Mouse (Mus musculus): ENCODE measurements around the gene R3hdm4. TPM values are rescaled to one million over a fixed set of nuclear protein-coding genes. Genes with fewer than 3 reads are reported as not detected.

R3hdm4 gene
- polyA plus RNA-seq, 1 experiment from 2014 or later, result 293 TPM

DNA sequence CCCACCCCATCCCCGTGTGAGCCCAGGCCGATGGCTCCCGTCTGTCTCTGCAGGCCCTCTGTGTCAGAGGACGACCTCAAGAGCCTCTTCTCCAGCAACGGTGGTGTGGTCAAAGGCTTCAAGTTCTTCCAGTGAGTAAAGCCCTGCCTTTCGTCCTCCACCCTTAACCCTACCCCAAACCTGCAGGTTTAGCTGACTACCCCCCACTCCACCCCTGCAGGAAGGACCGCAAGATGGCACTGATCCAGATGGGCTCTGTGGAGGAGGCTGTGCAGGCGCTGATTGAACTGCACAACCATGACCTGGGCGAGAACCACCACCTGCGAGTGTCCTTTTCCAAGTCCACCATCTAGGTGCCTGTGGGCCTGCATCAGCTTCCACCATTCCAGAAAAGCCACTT, 58.1 kb downstream of the R3hdm4 start:
- Histone ChIP-seq H3K4me2 (ENCODE audit: low read length) (no peak overlapping the region), H3K27ac (ENCODE audit: low read length) (no peak overlapping the region), H3K9me3 (replicated peaks; ENCODE audit: control insufficient read depth, low read length, poor library complexity, severe bottlenecking) (no peaks in the 10 kb centered on the region), H3K36me3 (ENCODE audit: control insufficient read depth, insufficient read depth, low read length) (peaks cover 59% of the 10 kb centered on the region), H3K9ac (ENCODE audit: low read depth, low read length) (no peak overlapping the region), H3K4me3 (ENCODE audit: low read depth, low read length) (no peak overlapping the region), H3K27me3 (ENCODE audit: control insufficient read depth, insufficient read depth, low read depth, low read length) (no peaks in the 10 kb centered on the region), H3K4me1 (ENCODE audit: control insufficient read depth, insufficient read depth, low read length) (peaks cover 11% of the 10 kb centered on the region)
- WGBS, result 75% methylated on average over 10 of the region's 10 CpGs
- ATAC-seq, result no peak

DNA sequence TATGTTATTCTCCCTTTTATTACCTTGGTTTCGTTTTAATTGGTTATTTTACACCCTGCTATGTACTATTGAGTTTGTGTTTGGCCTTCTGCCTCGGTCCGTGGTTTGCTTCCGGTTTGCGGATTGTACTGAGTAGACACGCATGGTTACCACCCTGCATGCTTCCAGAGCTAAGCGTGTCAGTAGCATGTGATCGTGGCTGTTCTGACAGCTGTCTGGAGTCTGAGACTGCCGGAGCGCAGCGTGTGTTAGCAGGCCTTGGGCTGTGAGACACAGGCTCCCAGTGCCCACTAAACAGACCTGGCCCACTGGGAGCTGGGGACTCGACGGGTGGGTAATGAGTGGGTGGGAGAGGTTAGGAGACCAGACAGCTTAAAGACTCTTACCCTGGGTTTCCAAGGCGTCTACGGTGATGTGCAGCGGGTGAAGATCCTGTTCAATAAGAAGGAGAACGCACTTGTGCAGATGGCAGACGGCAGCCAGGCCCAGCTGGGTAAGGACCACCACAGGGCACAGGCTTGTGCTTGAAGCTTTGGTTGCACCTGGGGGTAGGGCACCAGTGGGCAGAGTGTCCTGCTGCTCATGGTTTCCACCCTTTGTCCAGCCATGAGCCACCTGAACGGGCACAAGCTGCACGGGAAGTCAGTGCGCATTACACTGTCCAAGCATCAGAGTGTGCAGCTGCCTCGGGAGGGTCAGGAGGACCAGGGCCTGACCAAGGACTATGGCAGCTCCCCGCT, 58.8 kb downstream of the R3hdm4 start:
- no peak for ATAC-seq
- 79% methylated on average over 23 of the region's 23 CpGs for WGBS
- Histone ChIP-seq H3K27me3 (ENCODE audit: control insufficient read depth, insufficient read depth, low read depth, low read length) (no peaks in the 10 kb centered on the region), H3K4me3 (ENCODE audit: low read depth, low read length) (no peak overlapping the region), H3K27ac (ENCODE audit: low read length) (no peak overlapping the region), H3K9ac (ENCODE audit: low read depth, low read length) (no peak overlapping the region), H3K36me3 (ENCODE audit: control insufficient read depth, insufficient read depth, low read length) (peaks cover 57% of the 10 kb centered on the region), H3K4me2 (ENCODE audit: low read length) (no peak overlapping the region), H3K9me3 (replicated peaks; ENCODE audit: control insufficient read depth, low read length, poor library complexity, severe bottlenecking) (no peaks in the 10 kb centered on the region), H3K4me1 (ENCODE audit: control insufficient read depth, insufficient read depth, low read length) (peaks cover 15% of the 10 kb centered on the region)

DNA sequence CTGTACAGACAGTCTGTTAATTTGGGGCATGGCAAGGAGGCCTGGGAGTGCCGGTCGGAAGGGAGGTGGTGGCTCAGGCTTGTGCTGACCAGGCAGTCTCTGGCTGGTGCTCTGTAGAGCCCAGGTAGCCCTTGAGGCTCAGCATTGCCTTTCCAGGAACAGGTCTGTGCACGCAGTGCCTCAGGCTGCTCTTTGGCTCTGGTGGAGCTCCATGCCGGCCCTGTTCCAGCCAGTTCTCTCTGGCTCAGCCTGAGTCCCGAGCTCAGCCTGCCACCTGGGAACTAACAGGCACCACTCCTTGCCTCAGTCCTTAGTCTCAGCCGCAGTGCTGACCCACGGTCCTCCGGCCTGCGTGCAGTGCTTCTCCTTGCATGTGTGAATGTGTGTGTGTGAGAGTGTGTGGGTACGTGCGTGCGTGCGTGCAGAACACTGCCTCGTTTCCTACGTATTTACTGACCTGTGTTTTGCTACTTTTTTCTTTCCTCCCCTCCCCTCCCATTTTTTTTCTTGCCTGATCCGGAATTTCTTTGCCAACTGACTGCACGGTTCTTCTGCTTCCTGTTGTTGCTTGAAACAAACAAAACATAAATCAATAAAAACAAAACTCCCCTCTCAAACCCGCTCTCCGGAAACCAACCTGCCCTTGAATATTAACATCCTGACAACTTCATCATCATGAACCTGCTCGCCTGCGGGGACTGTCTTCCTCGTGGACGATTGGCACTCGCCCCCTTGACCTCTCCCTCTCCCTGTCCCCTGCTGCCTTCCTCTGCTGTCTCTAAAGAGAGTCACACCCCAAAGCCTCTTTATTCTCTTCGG, 59.6 kb downstream of the R3hdm4 start:
- ATAC-seq, result no peak
- Histone ChIP-seq H3K36me3 (ENCODE audit: control insufficient read depth, insufficient read depth, low read length) (peaks cover 49% of the 10 kb centered on the region), H3K4me3 (ENCODE audit: low read depth, low read length) (no peak overlapping the region), H3K9ac (ENCODE audit: low read depth, low read length) (no peak overlapping the region), H3K27me3 (ENCODE audit: control insufficient read depth, insufficient read depth, low read depth, low read length) (no peaks in the 10 kb centered on the region), H3K4me1 (ENCODE audit: control insufficient read depth, insufficient read depth, low read length) (peaks cover 23% of the 10 kb centered on the region), H3K9me3 (replicated peaks; ENCODE audit: control insufficient read depth, low read length, poor library complexity, severe bottlenecking) (no peaks in the 10 kb centered on the region), H3K4me2 (ENCODE audit: low read length) (no peak overlapping the region), H3K27ac (ENCODE audit: low read length) (no peak overlapping the region)
- WGBS, result 78% methylated on average over 25 of the region's 25 CpGs

DNA sequence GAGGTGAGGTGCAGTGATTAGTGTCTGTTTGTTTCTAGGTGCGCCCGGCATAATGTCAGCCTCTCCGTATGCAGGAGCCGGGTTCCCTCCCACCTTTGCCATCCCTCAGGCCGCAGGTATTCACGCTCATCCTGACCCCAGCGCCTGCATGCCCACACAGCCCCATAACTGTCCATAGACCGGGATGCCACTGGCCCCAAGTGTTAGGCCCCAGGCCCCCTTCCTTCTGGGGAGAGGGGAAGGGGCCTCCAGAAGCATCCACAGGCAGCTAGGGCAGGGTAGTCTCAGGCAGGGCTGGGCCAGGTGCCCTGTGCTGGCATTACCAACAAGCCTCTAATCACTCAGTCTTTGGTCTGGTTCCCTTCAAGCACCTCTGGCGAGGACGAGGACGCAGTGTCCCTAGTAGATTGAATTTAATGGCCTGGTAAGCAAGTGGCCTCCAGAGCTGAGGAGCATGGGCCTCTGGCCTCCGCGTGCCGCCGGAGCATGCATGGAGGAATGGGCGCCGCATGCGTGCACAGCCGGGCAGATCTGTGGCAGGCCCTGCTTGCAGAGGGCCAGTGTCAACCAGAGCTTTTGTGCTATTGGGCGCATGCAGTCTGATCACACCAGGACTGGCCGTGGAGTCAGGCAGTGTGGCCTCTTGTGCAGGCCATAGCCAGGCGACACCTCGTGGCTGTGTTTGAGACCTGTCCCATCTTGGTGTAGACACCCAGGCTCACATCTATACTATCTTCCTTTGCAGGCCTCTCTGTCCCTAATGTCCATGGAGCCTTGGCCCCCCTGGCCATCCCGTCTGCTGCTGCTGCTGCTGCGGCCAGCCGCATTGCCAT, 60.7 kb downstream of the R3hdm4 start:
- H3K4me1 ChIP-seq (ENCODE audit: control insufficient read depth, insufficient read depth, low read length), result peaks cover 33% of the 10 kb centered on the region
- no peak overlapping the region for H3K27ac ChIP-seq (ENCODE audit: low read length)
- peaks cover 38% of the 10 kb centered on the region for H3K36me3 ChIP-seq (ENCODE audit: control insufficient read depth, insufficient read depth, low read length)
- H3K9me3 ChIP-seq (replicated peaks; ENCODE audit: control insufficient read depth, low read length, poor library complexity, severe bottlenecking), result no peaks in the 10 kb centered on the region
- no peak for ATAC-seq
- no peak overlapping the region for H3K4me3 ChIP-seq (ENCODE audit: low read depth, low read length)
- H3K27me3 ChIP-seq (ENCODE audit: control insufficient read depth, insufficient read depth, low read depth, low read length), result no peaks in the 10 kb centered on the region
- H3K9ac ChIP-seq (ENCODE audit: low read depth, low read length), result no peak overlapping the region
- H3K4me2 ChIP-seq (ENCODE audit: low read length), result no peak overlapping the region
- 93% methylated on average over 26 of the region's 26 CpGs for WGBS

Small RNA genes lying within 50 kb of the gene (microRNA-seq; reads per million reads assigned to microRNA genes)
- not detected for gene Mir6910

Other genes starting within 250 kb of the R3hdm4 start
- gene Cdc34, start 239.0 kb downstream of the R3hdm4 start, polyA plus RNA-seq (2015; fragmentation: Nextera tagmentation; extraction: Ambion mirVana), result 73.1 and 81.9 TPM in 2 replicates
- 1.6 and 1.8 TPM in 2 replicates for gene Gzmm, start 232.2 kb downstream of the R3hdm4 start, polyA plus RNA-seq (2015; fragmentation: Nextera tagmentation; extraction: Ambion mirVana)
- gene Bsg, start 216.7 kb downstream of the R3hdm4 start, polyA plus RNA-seq (2015; fragmentation: Nextera tagmentation; extraction: Ambion mirVana), result 844 and 915 TPM in 2 replicates
- 0.87 and 0.89 TPM in 2 replicates for gene Hcn2, start 204.6 kb downstream of the R3hdm4 start, polyA plus RNA-seq (2015; fragmentation: Nextera tagmentation; extraction: Ambion mirVana)
- gene Polrmt, start 174.6 kb downstream of the R3hdm4 start, polyA plus RNA-seq (2015; fragmentation: Nextera tagmentation; extraction: Ambion mirVana), result 45.3 and 45.9 TPM in 2 replicates
- gene Fgf22, start 166.1 kb downstream of the R3hdm4 start, polyA plus RNA-seq (2015; fragmentation: Nextera tagmentation; extraction: Ambion mirVana), result 1.8 TPM in 2 replicates
- 90.2 and 92.3 TPM in 2 replicates for gene Rnf126, start 154.3 kb downstream of the R3hdm4 start, polyA plus RNA-seq (2015; fragmentation: Nextera tagmentation; extraction: Ambion mirVana)
- gene Fstl3, start 143.9 kb downstream of the R3hdm4 start, polyA plus RNA-seq (2015; fragmentation: Nextera tagmentation; extraction: Ambion mirVana), result 2.2 and 3.5 TPM in 2 replicates
- 0.19 TPM in 2 replicates for gene Prss57, start 130.2 kb downstream of the R3hdm4 start, polyA plus RNA-seq (2015; fragmentation: Nextera tagmentation; extraction: Ambion mirVana)
- 318 and 333 TPM in 2 replicates for gene Palm, start 127.6 kb downstream of the R3hdm4 start, polyA plus RNA-seq (2015; fragmentation: Nextera tagmentation; extraction: Ambion mirVana)
- gene Misp, start 100.2 kb downstream of the R3hdm4 start, polyA plus RNA-seq (2015; fragmentation: Nextera tagmentation; extraction: Ambion mirVana), result 0.34 and 0.73 TPM in 2 replicates
- gene Ptbp1, start 66.8 kb downstream of the R3hdm4 start, polyA plus RNA-seq (2015; fragmentation: Nextera tagmentation; extraction: Ambion mirVana), result 58.8 and 65.1 TPM in 2 replicates
- 12.5 and 12.7 TPM in 2 replicates for gene Prtn3, start 46.7 kb downstream of the R3hdm4 start, polyA plus RNA-seq (2015; fragmentation: Nextera tagmentation; extraction: Ambion mirVana)
- 471 and 472 TPM in 2 replicates for gene Plppr3, start 46.6 kb downstream of the R3hdm4 start, polyA plus RNA-seq (2015; fragmentation: Nextera tagmentation; extraction: Ambion mirVana)
- not detected in 2 replicates for gene Elane, start 35.0 kb downstream of the R3hdm4 start, polyA plus RNA-seq (2015; fragmentation: Nextera tagmentation; extraction: Ambion mirVana)
- gene Cfd, start 30.4 kb downstream of the R3hdm4 start, polyA plus RNA-seq (2015; fragmentation: Nextera tagmentation; extraction: Ambion mirVana), result 0.20 TPM in 1 of 2 replicates, not detected in the other
- 55.4 and 56.6 TPM in 2 replicates for gene Med16, start 12.3 kb downstream of the R3hdm4 start, polyA plus RNA-seq (2015; fragmentation: Nextera tagmentation; extraction: Ambion mirVana)
- gene Gm26602, start 10.4 kb downstream of the R3hdm4 start, polyA plus RNA-seq (2015; fragmentation: Nextera tagmentation; extraction: Ambion mirVana), result 2.6 and 13.4 TPM in 2 replicates
- 3.5 and 3.8 TPM in 2 replicates for gene Kiss1r, start 4.2 kb downstream of the R3hdm4 start, polyA plus RNA-seq (2015; fragmentation: Nextera tagmentation; extraction: Ambion mirVana)
- 1.7 and 2.2 TPM in 2 replicates for gene Arid3a, start 5.8 kb upstream of the R3hdm4 start, polyA plus RNA-seq (2015; fragmentation: Nextera tagmentation; extraction: Ambion mirVana)
- 79.5 and 89.4 TPM in 2 replicates for gene Wdr18, start 38.9 kb upstream of the R3hdm4 start, polyA plus RNA-seq (2015; fragmentation: Nextera tagmentation; extraction: Ambion mirVana)
- 0.20 and 0.28 TPM in 2 replicates for gene Grin3b, start 49.5 kb upstream of the R3hdm4 start, polyA plus RNA-seq (2015; fragmentation: Nextera tagmentation; extraction: Ambion mirVana)
- 15.3 and 16.2 TPM in 2 replicates for gene Tmem259, start 63.1 kb upstream of the R3hdm4 start, polyA plus RNA-seq (2015; fragmentation: Nextera tagmentation; extraction: Ambion mirVana)
- gene Cnn2, start 67.4 kb upstream of the R3hdm4 start, polyA plus RNA-seq (2015; fragmentation: Nextera tagmentation; extraction: Ambion mirVana), result 25.7 and 26.2 TPM in 2 replicates
- 4.1 and 4.8 TPM in 2 replicates for gene Abca7, start 75.3 kb upstream of the R3hdm4 start, polyA plus RNA-seq (2015; fragmentation: Nextera tagmentation; extraction: Ambion mirVana)
- 1.2 TPM in 2 replicates for gene Arhgap45, start 95.4 kb upstream of the R3hdm4 start, polyA plus RNA-seq (2015; fragmentation: Nextera tagmentation; extraction: Ambion mirVana)
- 124 and 131 TPM in 2 replicates for gene Polr2e, start 118.6 kb upstream of the R3hdm4 start, polyA plus RNA-seq (2015; fragmentation: Nextera tagmentation; extraction: Ambion mirVana)
- 509 and 552 TPM in 2 replicates for gene Gpx4, start 126.0 kb upstream of the R3hdm4 start, polyA plus RNA-seq (2015; fragmentation: Nextera tagmentation; extraction: Ambion mirVana)
- gene Sbno2, start 184.4 kb upstream of the R3hdm4 start, polyA plus RNA-seq (2015; fragmentation: Nextera tagmentation; extraction: Ambion mirVana), result 11.6 and 12.5 TPM in 2 replicates
- gene Stk11, start 194.6 kb upstream of the R3hdm4 start, polyA plus RNA-seq (2015; fragmentation: Nextera tagmentation; extraction: Ambion mirVana), result 14.2 and 15.4 TPM in 2 replicates
- 433 and 454 TPM in 2 replicates for gene Atp5d, start 217.4 kb upstream of the R3hdm4 start, polyA plus RNA-seq (2015; fragmentation: Nextera tagmentation; extraction: Ambion mirVana)
- 70.3 and 81.6 TPM in 2 replicates for gene Cbarp, start 219.6 kb upstream of the R3hdm4 start, polyA plus RNA-seq (2015; fragmentation: Nextera tagmentation; extraction: Ambion mirVana)
- gene Midn, start 227.1 kb upstream of the R3hdm4 start, polyA plus RNA-seq (2015; fragmentation: Nextera tagmentation; extraction: Ambion mirVana), result 15.5 and 21.1 TPM in 2 replicates
- gene Cirbp, start 244.8 kb upstream of the R3hdm4 start, polyA plus RNA-seq (2015; fragmentation: Nextera tagmentation; extraction: Ambion mirVana), result 380 and 398 TPM in 2 replicates

Data from midbrain, embryonic 16.5 days (tissue).